In the genomic region with DNA sequence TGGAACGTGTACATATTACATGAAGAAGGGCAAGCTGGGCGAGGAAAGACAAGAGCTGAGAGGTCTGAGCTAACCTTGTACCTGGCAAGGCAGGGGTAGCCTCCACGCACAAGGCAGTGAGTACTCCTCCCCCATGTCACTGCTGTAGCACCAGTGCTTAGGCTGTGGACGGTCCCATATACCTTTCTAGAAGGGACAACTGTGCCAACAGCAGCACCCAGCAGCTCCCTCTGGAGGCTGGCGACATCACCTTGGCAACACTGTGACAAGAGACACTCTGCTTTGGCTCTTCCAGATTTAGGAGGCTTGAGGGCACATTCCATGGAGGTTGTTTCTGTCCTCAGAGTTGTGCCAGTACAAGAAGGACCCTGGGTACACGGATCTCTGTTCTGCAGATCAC, we compare ENCODE assay signal across 10 mouse cellular contexts.
DNase-seq lines count a peak whose midpoint lies in the region; ATAC-seq and TF ChIP-seq lines count a peak whose summit lies in the region.
"Had no signal": no experiment of that assay in that cellular context is flagged by ENCODE, and none has a peak within 500 bp of the region (broad histone marks: within the 10 kb centered on the region; RNA-seq: fewer than 3 reads in every experiment).

No protein-coding gene starts in this region.

- no peak for TF ChIP-seq POLR2A in kidney, adult 2 months (IDR thresholded peaks at IDR 0.05; ENCODE audit: low read depth, low read length)

- no peaks in the 10 kb centered on the region for H3K9me3 ChIP-seq in neural tube, embryonic 13.5 days
- no peaks in the 10 kb centered on the region for H3K9me3 ChIP-seq in neural tube, embryonic 15.5 days (replicated peaks)
- no peaks in the 10 kb centered on the region for H3K9me3 ChIP-seq in liver, postnatal 0 days (ENCODE audit: low read length)

- H3K4me1 ChIP-seq in kidney, adult 2 months (ENCODE audit: control insufficient read depth, insufficient read depth, low read length): peaks cover 29% of the 10 kb centered on the region
- peaks cover 4% of the 10 kb centered on the region; the same call in 1 of the 2 replicates for H3K4me1 ChIP-seq in neural tube, embryonic 13.5 days (replicated peaks)
- peaks cover 14% of the 10 kb centered on the region; the same call in 1 of the 2 replicates for H3K4me1 ChIP-seq in neural tube, embryonic 15.5 days
- H3K4me1 ChIP-seq in liver, postnatal 0 days (ENCODE audit: insufficient read depth): peaks cover 8% of the 10 kb centered on the region

- 77% methylated on average over 6 of the region's 6 CpGs for WGBS in kidney, adult 2 months
- 82% methylated on average over 6 of the region's 6 CpGs for WGBS in neural tube, embryonic 13.5 days
- WGBS in neural tube, embryonic 15.5 days: 79% methylated on average over 6 of the region's 6 CpGs
- 87% methylated on average over 6 of the region's 6 CpGs for WGBS in liver, postnatal 0 days (ENCODE audit: insufficient replicate concordance)

- no peak overlapping the region for H3K4me3 ChIP-seq in kidney, adult 2 months (ENCODE audit: insufficient read depth, low read depth, low read length)
- no peak overlapping the region for H3K4me3 ChIP-seq in neural tube, embryonic 13.5 days
- H3K4me3 ChIP-seq in neural tube, embryonic 15.5 days (replicated peaks): no peak overlapping the region
- no peak overlapping the region for H3K4me3 ChIP-seq in liver, postnatal 0 days (ENCODE audit: low read depth, low read length)
- H3K4me3 ChIP-seq: erythroblast, embryonic 14.5 days had no signal

- H3K27ac ChIP-seq in kidney, adult 2 months (ENCODE audit: insufficient read depth, low read depth, low read length): no peak overlapping the region
- H3K27ac ChIP-seq in neural tube, embryonic 13.5 days (replicated peaks): no peak overlapping the region
- H3K27ac ChIP-seq in neural tube, embryonic 15.5 days (replicated peaks): no peak overlapping the region
- H3K27ac ChIP-seq in liver, postnatal 0 days (ENCODE audit: low read depth): no peak overlapping the region

- no peaks in the 10 kb centered on the region for H3K36me3 ChIP-seq in kidney, adult 2 months (ENCODE audit: control insufficient read depth, insufficient read depth, low read length)
- H3K36me3 ChIP-seq in neural tube, embryonic 13.5 days: no peaks in the 10 kb centered on the region
- no peaks in the 10 kb centered on the region for H3K36me3 ChIP-seq in neural tube, embryonic 15.5 days
- peaks cover 11% of the 10 kb centered on the region; the same call in 1 of the 2 replicates for H3K36me3 ChIP-seq in liver, postnatal 0 days (replicated peaks; ENCODE audit: insufficient read depth, low read length)

- peak; percentile 39 for DNase-seq in adrenal gland, adult 2 months
- DNase-seq in adrenal gland, adult 8-10 months: no peak
- no peak for DNase-seq in kidney, adult 2 months
- DNase-seq in kidney, postnatal 10 days: no peak
- DNase-seq in liver, postnatal 0 days: no peak
- no peak for DNase-seq in left cerebral cortex, postnatal 10 days (ENCODE audit: extremely low spot score in 1 of 2, low spot score in 2 of 2)
- DNase-seq: cerebellum, adult 9-10 months had no signal

- intact Hi-C loops in left cerebral cortex, postnatal 10 days (cut with DNase I): no loop called here

- no peak for TF ChIP-seq EP300 in liver, postnatal 0 days (IDR thresholded peaks at IDR 0.05; ENCODE audit: low read depth)

- H3K27me3 ChIP-seq in kidney, adult 2 months (replicated peaks; ENCODE audit: control insufficient read depth, insufficient read depth, low read length): no peaks in the 10 kb centered on the region
- H3K27me3 ChIP-seq in neural tube, embryonic 13.5 days: no peaks in the 10 kb centered on the region
- H3K27me3 ChIP-seq in neural tube, embryonic 15.5 days (replicated peaks): no peaks in the 10 kb centered on the region
- no peaks in the 10 kb centered on the region for H3K27me3 ChIP-seq in liver, postnatal 0 days (ENCODE audit: insufficient read depth, low read length)

- H3K4me2 ChIP-seq in neural tube, embryonic 13.5 days: no peak overlapping the region
- no peak overlapping the region for H3K4me2 ChIP-seq in neural tube, embryonic 15.5 days
- H3K4me2 ChIP-seq in liver, postnatal 0 days (ENCODE audit: low read depth, low read length): no peak overlapping the region

- TF ChIP-seq CTCF in kidney, adult 2 months (conservative IDR thresholded peaks at IDR 0.05; ENCODE audit: insufficient read depth, insufficient read length, low read depth, low read length): peak; percentile 27
- TF ChIP-seq CTCF in liver, postnatal 0 days (IDR thresholded peaks at IDR 0.05; ENCODE audit: low read depth): peak; percentile 38; the same call in 1 of the 2 replicates

- ATAC-seq in neural tube, embryonic 13.5 days (ENCODE audit: low read depth): peak; percentile 40; the same call in 1 of the 2 replicates
- ATAC-seq in neural tube, embryonic 15.5 days (ENCODE audit: low FRiP score): no peak
- ATAC-seq in liver, postnatal 0 days: no peak

- no peak overlapping the region for H3K9ac ChIP-seq in neural tube, embryonic 13.5 days
- H3K9ac ChIP-seq in neural tube, embryonic 15.5 days (replicated peaks): no peak overlapping the region
- no peak overlapping the region for H3K9ac ChIP-seq in liver, postnatal 0 days (replicated peaks)
